Mouse (Mus musculus) ES-Bruce4 (cell line): ENCODE data around the gene Tuba3b.

Source experiments
- CTCF ChIP-seq: IDR thresholded peaks from one replicate; pipeline ENCODE4 v1.8.1; 2011; ENCODE audit warnings: low read depth, low read length
- POLR2A ChIP-seq: IDR thresholded peaks from one replicate; pipeline ENCODE4 v1.8.1; 2011; ENCODE audit warnings: low read length; ENCODE audit not compliant: insufficient read depth

- no peak for TF ChIP-seq CTCF
- no peak for TF ChIP-seq POLR2A
Measured at GRCm38 (mm10) chr6:145659116-145659515, 43.6 kb downstream of the Tuba3b start.
